Mouse (Mus musculus): ENCODE measurements around the gene Olfr108. TPM values are rescaled to one million over a fixed set of nuclear protein-coding genes. Genes with fewer than 3 reads are reported as not detected.

The Olfr108 gene
- not detected in 2 replicates for polyA plus RNA-seq (2015; fragmentation: Nextera tagmentation; extraction: Ambion mirVana)

- H3K9ac ChIP-seq (ENCODE audit: low read depth, low read length) = no peak within 1 kb of the TSS
- ATAC-seq = no peak
- no peaks in the 10 kb centered on the region for H3K9me3 ChIP-seq (replicated peaks; ENCODE audit: control insufficient read depth, low read length, poor library complexity, severe bottlenecking)
- H3K4me1 ChIP-seq (ENCODE audit: control insufficient read depth, insufficient read depth, low read length) = no peaks in the 10 kb centered on the region
- H3K27me3 ChIP-seq (ENCODE audit: control insufficient read depth, insufficient read depth, low read depth, low read length) = no peaks in the 10 kb centered on the region
- H3K36me3 ChIP-seq (ENCODE audit: control insufficient read depth, insufficient read depth, low read length) = no peaks in the 10 kb centered on the region
- no peak within 1 kb of the TSS for H3K4me2 ChIP-seq (ENCODE audit: low read length)
- no peak within 1 kb of the TSS for H3K4me3 ChIP-seq (ENCODE audit: low read depth, low read length)
- 81% methylated on average over 1 of the region's 1 CpGs for WGBS
- H3K27ac ChIP-seq (ENCODE audit: low read length) = no peak within 1 kb of the TSS
Measured at GRCm38 (mm10) chr17:37445180-37445579, at the start of gene Olfr108. Olfr108 (plus strand) TSS chr17:37445480.

GRCm38 (mm10) chr17:37398926-37399325 is 46.4 kb upstream of the Olfr108 start, which contains the start of gene Olfr107:
Olfr107 (plus strand) TSS chr17:37399226.
- no peak within 1 kb of the TSS for H3K27ac ChIP-seq (ENCODE audit: low read length)
- no peak for ATAC-seq
- H3K4me3 ChIP-seq (ENCODE audit: low read depth, low read length) = no peak within 1 kb of the TSS
- H3K27me3 ChIP-seq (ENCODE audit: control insufficient read depth, insufficient read depth, low read depth, low read length) = no peaks in the 10 kb centered on the region
- H3K4me2 ChIP-seq (ENCODE audit: low read length) = no peak within 1 kb of the TSS
- WGBS = 86% methylated on average over 3 of the region's 3 CpGs
- no peaks in the 10 kb centered on the region for H3K4me1 ChIP-seq (ENCODE audit: control insufficient read depth, insufficient read depth, low read length)
- H3K36me3 ChIP-seq (ENCODE audit: control insufficient read depth, insufficient read depth, low read length) = no peaks in the 10 kb centered on the region
- H3K9ac ChIP-seq (ENCODE audit: low read depth, low read length) = no peak within 1 kb of the TSS
- H3K9me3 ChIP-seq (replicated peaks; ENCODE audit: control insufficient read depth, low read length, poor library complexity, severe bottlenecking) = no peaks in the 10 kb centered on the region

GRCm38 (mm10) chr17:37413380-37413779 is 31.9 kb upstream of the Olfr108 start:
- no peak for ATAC-seq
- Histone ChIP-seq H3K27ac (ENCODE audit: low read length) (no peak overlapping the region), H3K36me3 (ENCODE audit: control insufficient read depth, insufficient read depth, low read length) (no peaks in the 10 kb centered on the region), H3K9me3 (replicated peaks; ENCODE audit: control insufficient read depth, low read length, poor library complexity, severe bottlenecking) (no peaks in the 10 kb centered on the region), H3K27me3 (ENCODE audit: control insufficient read depth, insufficient read depth, low read depth, low read length) (no peaks in the 10 kb centered on the region), H3K4me2 (ENCODE audit: low read length) (no peak overlapping the region), H3K4me3 (ENCODE audit: low read depth, low read length) (no peak overlapping the region), H3K4me1 (ENCODE audit: control insufficient read depth, insufficient read depth, low read length) (no peaks in the 10 kb centered on the region), H3K9ac (ENCODE audit: low read depth, low read length) (no peak overlapping the region)

GRCm38 (mm10) chr17:37458616-37459015 is 13.3 kb downstream of the Olfr108 start, which contains the start of gene Olfr109:
Olfr109 (plus strand) TSS chr17:37458916.
- no peaks in the 10 kb centered on the region for H3K4me1 ChIP-seq (ENCODE audit: control insufficient read depth, insufficient read depth, low read length)
- no peak for ATAC-seq
- no peak within 1 kb of the TSS for H3K9ac ChIP-seq (ENCODE audit: low read depth, low read length)
- no peaks in the 10 kb centered on the region for H3K9me3 ChIP-seq (replicated peaks; ENCODE audit: control insufficient read depth, low read length, poor library complexity, severe bottlenecking)
- H3K27ac ChIP-seq (ENCODE audit: low read length) = no peak within 1 kb of the TSS
- no peaks in the 10 kb centered on the region for H3K27me3 ChIP-seq (ENCODE audit: control insufficient read depth, insufficient read depth, low read depth, low read length)
- H3K4me2 ChIP-seq (ENCODE audit: low read length) = no peak within 1 kb of the TSS
- H3K36me3 ChIP-seq (ENCODE audit: control insufficient read depth, insufficient read depth, low read length) = no peaks in the 10 kb centered on the region
- 88% methylated on average over 1 of the region's 1 CpGs for WGBS
- H3K4me3 ChIP-seq (ENCODE audit: low read depth, low read length) = no peak within 1 kb of the TSS

GRCm38 (mm10) chr17:37483452-37483851 is 38.2 kb downstream of the Olfr108 start, which contains the start of gene H2-M2:
H2-M2 (minus strand) TSS chr17:37483552.
- H3K27ac ChIP-seq (ENCODE audit: low read length) = no peak within 1 kb of the TSS
- H3K4me3 ChIP-seq (ENCODE audit: low read depth, low read length) = no peak within 1 kb of the TSS
- no peaks in the 10 kb centered on the region for H3K9me3 ChIP-seq (replicated peaks; ENCODE audit: control insufficient read depth, low read length, poor library complexity, severe bottlenecking)
- no peaks in the 10 kb centered on the region for H3K36me3 ChIP-seq (ENCODE audit: control insufficient read depth, insufficient read depth, low read length)
- H3K9ac ChIP-seq (ENCODE audit: low read depth, low read length) = no peak within 1 kb of the TSS
- H3K4me2 ChIP-seq (ENCODE audit: low read length) = no peak within 1 kb of the TSS
- no peak for ATAC-seq
- no peaks in the 10 kb centered on the region for H3K4me1 ChIP-seq (ENCODE audit: control insufficient read depth, insufficient read depth, low read length)
- H3K27me3 ChIP-seq (ENCODE audit: control insufficient read depth, insufficient read depth, low read depth, low read length) = no peaks in the 10 kb centered on the region
- 86% methylated on average over 2 of the region's 2 CpGs for WGBS

- Histone ChIP-seq H3K4me3 (ENCODE audit: low read depth, low read length) (no peak within 1 kb of the TSS), H3K9ac (ENCODE audit: low read depth, low read length) (no peak within 1 kb of the TSS), H3K4me1 (ENCODE audit: control insufficient read depth, insufficient read depth, low read length) (no peaks in the 10 kb centered on the region), H3K27me3 (ENCODE audit: control insufficient read depth, insufficient read depth, low read depth, low read length) (no peaks in the 10 kb centered on the region), H3K9me3 (replicated peaks; ENCODE audit: control insufficient read depth, low read length, poor library complexity, severe bottlenecking) (no peaks in the 10 kb centered on the region), H3K4me2 (ENCODE audit: low read length) (no peak within 1 kb of the TSS), H3K36me3 (ENCODE audit: control insufficient read depth, insufficient read depth, low read length) (no peaks in the 10 kb centered on the region), H3K27ac (ENCODE audit: low read length) (no peak within 1 kb of the TSS)
- ATAC-seq = no peak
- 63% methylated on average over 1 of the region's 1 CpGs for WGBS
Measured at GRCm38 (mm10) chr17:37491930-37492518, 46.7 kb downstream of the Olfr108 start, which contains the start of gene Olfr110. Olfr110 (plus strand) TSS chr17:37492468.

Other genes starting within 250 kb of the Olfr108 start
- gene Olfr94, start 244.5 kb upstream of the Olfr108 start, polyA plus RNA-seq (2015; fragmentation: Nextera tagmentation; extraction: Ambion mirVana) = not detected in 2 replicates
- 0.04 TPM in 1 of 2 replicates, not detected in the other for gene Olfr95, start 232.4 kb upstream of the Olfr108 start, polyA plus RNA-seq (2015; fragmentation: Nextera tagmentation; extraction: Ambion mirVana)
- not detected in 2 replicates for gene Olfr96, start 225.3 kb upstream of the Olfr108 start, polyA plus RNA-seq (2015; fragmentation: Nextera tagmentation; extraction: Ambion mirVana)
- not detected in 2 replicates for gene Olfr97, start 208.2 kb upstream of the Olfr108 start, polyA plus RNA-seq (2015; fragmentation: Nextera tagmentation; extraction: Ambion mirVana)
- gene Olfr98, start 181.7 kb upstream of the Olfr108 start, polyA plus RNA-seq (2015; fragmentation: Nextera tagmentation; extraction: Ambion mirVana) = not detected in 2 replicates
- 1.2 and 1.9 TPM in 2 replicates for gene H2-M3, start 175.3 kb upstream of the Olfr108 start, polyA plus RNA-seq (2015; fragmentation: Nextera tagmentation; extraction: Ambion mirVana)
- gene Olfr99, start 162.0 kb upstream of the Olfr108 start, polyA plus RNA-seq (2015; fragmentation: Nextera tagmentation; extraction: Ambion mirVana) = not detected in 2 replicates
- not detected in 2 replicates for gene Olfr101, start 141.2 kb upstream of the Olfr108 start, polyA plus RNA-seq (2015; fragmentation: Nextera tagmentation; extraction: Ambion mirVana)
- not detected in 2 replicates for gene Olfr102, start 128.4 kb upstream of the Olfr108 start, polyA plus RNA-seq (2015; fragmentation: Nextera tagmentation; extraction: Ambion mirVana)
- gene Olfr103, start 105.8 kb upstream of the Olfr108 start, polyA plus RNA-seq (2015; fragmentation: Nextera tagmentation; extraction: Ambion mirVana) = not detected in 2 replicates
- gene Olfr104-ps, start 85.9 kb upstream of the Olfr108 start, polyA plus RNA-seq (2015; fragmentation: Nextera tagmentation; extraction: Ambion mirVana) = not detected in 2 replicates
- not detected in 2 replicates for gene Olfr105-ps, start 66.4 kb upstream of the Olfr108 start, polyA plus RNA-seq (2015; fragmentation: Nextera tagmentation; extraction: Ambion mirVana)
- gene Olfr106-ps, start 55.1 kb upstream of the Olfr108 start, polyA plus RNA-seq (2015; fragmentation: Nextera tagmentation; extraction: Ambion mirVana) = not detected in 2 replicates
- gene Olfr107, start 46.3 kb upstream of the Olfr108 start, polyA plus RNA-seq (2015; fragmentation: Nextera tagmentation; extraction: Ambion mirVana) = not detected in 2 replicates
- not detected in 2 replicates for gene Olfr109, start 13.4 kb downstream of the Olfr108 start, polyA plus RNA-seq (2015; fragmentation: Nextera tagmentation; extraction: Ambion mirVana)
- gene H2-M2, start 38.1 kb downstream of the Olfr108 start, polyA plus RNA-seq (2015; fragmentation: Nextera tagmentation; extraction: Ambion mirVana) = not detected in 2 replicates
- not detected in 2 replicates for gene Olfr110, start 47.0 kb downstream of the Olfr108 start, polyA plus RNA-seq (2015; fragmentation: Nextera tagmentation; extraction: Ambion mirVana)
- gene Olfr111, start 62.5 kb downstream of the Olfr108 start, polyA plus RNA-seq (2015; fragmentation: Nextera tagmentation; extraction: Ambion mirVana) = 0.12 TPM in 1 of 2 replicates, not detected in the other
- not detected in 2 replicates for gene Olfr112, start 124.0 kb downstream of the Olfr108 start, polyA plus RNA-seq (2015; fragmentation: Nextera tagmentation; extraction: Ambion mirVana)
- not detected in 2 replicates for gene Olfr113, start 132.2 kb downstream of the Olfr108 start, polyA plus RNA-seq (2015; fragmentation: Nextera tagmentation; extraction: Ambion mirVana)
- not detected in 2 replicates for gene Olfr114, start 147.3 kb downstream of the Olfr108 start, polyA plus RNA-seq (2015; fragmentation: Nextera tagmentation; extraction: Ambion mirVana)
- gene Olfr115, start 181.6 kb downstream of the Olfr108 start, polyA plus RNA-seq (2015; fragmentation: Nextera tagmentation; extraction: Ambion mirVana) = not detected in 2 replicates
- not detected in 2 replicates for gene Olfr116, start 181.7 kb downstream of the Olfr108 start, polyA plus RNA-seq (2015; fragmentation: Nextera tagmentation; extraction: Ambion mirVana)
- gene Olfr117, start 218.3 kb downstream of the Olfr108 start, polyA plus RNA-seq (2015; fragmentation: Nextera tagmentation; extraction: Ambion mirVana) = not detected in 2 replicates
- not detected in 2 replicates for gene Olfr118, start 221.5 kb downstream of the Olfr108 start, polyA plus RNA-seq (2015; fragmentation: Nextera tagmentation; extraction: Ambion mirVana)